Mouse (Mus musculus) lung, postnatal 36 days (tissue): ENCODE measurements at regions not wholly inside any gene's neighbourhood (a gene's known extent, or its start where the extent isn't known, plus 50 kb on each side); places are given as distances from the start of the nearest gene placed in this dataset.
A peak's percentile ranks its signal among the peaks of the same experiment; 100 is the strongest.

Experiments used
- DNase-seq: peaks from one replicate; pipeline ENCODE4 v3.0.0; 2022; ENCODE audit warnings: mixed read lengths

DNA sequence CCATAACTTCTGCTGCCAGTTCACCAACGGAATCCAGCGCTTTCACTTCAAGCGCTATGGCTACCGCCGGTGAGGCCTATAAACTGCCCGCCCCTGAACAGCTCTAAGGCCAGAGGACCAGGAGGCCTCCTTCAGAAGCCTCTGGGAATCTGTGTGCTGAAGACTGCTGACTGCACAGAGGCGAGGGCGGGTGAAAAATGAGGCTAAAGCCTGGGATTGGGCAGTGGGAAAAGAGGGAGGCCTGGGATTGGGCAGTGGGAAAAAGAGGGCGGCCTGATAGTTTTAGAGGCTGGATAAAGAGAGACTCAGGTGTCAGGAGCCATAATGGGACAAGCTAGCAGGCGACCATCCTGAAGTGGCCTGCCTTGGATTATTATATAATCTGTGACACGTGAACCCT lies 80.8 kb downstream of the Plekhb2 start:
- no peak for DNase-seq

DNA sequence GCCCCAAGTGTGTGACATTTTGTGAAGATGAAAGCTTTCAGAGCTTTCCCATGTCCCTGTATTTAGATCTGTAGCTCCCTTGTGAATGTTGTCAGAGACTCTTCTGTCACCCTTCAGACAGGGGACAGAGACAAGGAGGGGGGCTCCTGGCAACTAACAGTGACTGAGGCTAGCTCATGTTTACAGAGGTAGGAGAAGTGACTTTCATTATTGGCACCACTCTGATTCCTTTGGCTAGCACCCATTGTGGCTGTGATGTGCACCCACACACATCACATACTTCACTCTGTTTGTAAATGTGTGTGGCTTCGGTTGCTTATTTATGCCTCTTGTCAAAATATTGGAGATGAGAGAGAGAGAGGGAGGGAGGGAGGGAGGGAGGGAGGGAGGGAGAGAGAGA lies 93.4 kb downstream of the Plekhb2 start:
- no peak for DNase-seq

DNA sequence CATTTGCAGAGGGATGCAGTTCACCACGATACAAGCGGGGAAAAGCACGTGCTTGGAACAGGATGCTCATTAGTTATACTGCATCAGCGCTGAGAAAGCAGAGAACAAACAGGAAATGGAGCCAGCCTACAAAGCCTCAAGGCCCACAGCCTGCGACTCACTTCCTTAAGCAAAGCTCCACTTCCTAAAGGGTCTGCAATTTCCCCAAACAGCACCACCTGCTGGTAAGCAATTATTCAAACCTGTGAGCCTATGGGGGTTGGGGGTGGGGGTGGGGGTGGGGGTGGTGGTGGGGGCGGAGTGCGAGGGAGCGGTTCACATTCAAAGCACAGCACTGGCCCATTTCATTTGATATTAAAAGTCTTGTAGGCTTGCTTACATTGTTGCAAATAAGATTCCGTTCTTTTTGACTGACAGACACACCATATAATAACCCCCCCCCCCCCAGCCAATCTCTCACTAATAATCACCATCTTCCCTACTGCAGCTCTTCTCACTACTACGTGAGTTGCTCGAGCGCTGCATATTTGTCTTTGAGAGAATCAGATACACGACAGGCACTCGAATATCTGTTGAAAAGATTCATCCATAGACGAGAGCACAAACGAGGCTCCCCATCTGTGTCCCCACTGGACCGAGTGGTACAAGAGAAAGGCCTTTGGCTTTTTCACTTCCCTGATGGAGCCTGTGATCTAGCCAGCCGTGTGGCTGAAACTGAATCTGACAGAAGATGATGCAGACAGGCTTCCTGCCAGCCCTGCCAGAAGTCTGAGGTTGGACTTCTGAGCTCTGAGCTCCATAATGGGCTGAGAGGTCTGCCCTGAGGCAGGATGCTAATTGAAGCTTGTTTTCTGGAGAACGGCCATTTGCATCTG lies 112.1 kb downstream of the Plekhb2 start:
- DNase-seq = no peak

DNA sequence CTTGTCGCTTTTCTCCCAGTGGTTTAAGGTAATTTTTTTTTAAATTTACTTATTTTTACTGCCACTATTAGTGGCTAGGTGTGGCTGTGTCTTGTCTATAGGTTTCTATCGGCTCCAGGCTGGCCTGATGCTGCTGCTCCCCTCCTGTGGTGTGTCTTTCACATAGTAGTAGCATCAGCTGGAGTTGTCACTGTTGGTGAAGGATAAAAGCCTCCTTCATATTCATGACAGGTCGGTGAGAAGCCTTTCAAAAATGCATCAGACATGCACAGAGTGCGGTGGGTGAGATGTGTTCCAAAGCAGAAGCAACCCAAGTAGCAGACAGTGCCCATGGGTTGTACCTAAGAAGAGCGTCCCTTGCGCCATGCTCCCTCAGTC lies 112.7 kb downstream of the Plekhb2 start:
- no peak for DNase-seq

DNA sequence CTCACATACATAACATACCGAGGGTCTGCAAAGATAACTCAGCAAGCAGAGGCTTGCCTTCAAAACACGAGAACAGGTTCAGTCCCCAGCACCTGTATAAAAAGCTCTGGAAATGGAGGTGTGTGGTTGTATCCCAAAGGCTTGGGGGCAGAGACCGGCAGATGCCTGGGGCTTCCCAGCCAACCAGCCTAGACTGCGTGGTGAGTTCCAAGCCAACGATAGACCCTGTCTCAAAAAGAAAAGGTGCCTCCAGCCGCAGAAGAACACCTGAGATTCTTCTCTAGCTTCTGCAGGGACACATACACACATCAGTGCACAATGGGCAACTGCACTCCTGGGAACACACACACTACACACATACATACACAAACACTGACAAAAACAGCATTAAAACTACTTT lies 125.0 kb downstream of the Plekhb2 start:
- no peak for DNase-seq

DNA sequence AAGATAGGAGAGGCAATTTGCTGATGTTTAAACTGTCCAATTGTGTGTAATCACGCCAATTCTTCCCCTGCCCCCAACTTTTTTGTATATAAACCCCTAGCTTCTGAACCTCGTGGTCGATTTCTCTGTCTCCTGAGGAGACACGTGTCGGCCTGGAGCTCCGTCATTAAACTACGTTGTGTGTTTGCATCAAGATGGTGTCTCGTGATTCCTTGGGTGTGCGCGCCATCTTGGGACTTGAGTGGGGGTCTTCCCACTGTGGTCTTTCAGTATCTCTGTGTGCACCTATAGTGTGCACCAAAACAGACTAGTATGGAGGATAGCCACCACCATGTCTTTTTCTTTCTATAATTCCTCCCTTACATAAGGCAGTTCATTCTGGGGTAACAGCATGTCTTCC lies 128.4 kb downstream of the Plekhb2 start:
- no peak for DNase-seq

DNA sequence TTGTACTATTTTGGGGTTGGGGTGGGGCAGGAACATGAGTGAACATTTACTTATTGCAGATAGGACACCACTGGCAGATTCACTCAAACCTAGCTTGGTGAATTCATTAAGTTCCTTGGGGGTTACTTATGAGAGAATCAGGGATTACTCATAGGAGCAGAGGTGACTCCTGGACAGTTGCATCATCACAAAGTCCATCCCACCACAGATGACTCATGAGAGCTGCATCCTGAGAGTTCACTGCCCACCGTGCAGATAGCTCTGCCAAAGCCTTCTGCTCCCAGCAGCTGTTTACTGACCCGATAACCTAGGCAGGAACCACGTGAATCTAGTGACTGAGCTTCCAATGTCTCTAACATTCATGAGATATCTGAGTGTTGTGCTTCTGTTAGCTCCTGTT lies 129.6 kb downstream of the Plekhb2 start:
- DNase-seq = no peak

DNA sequence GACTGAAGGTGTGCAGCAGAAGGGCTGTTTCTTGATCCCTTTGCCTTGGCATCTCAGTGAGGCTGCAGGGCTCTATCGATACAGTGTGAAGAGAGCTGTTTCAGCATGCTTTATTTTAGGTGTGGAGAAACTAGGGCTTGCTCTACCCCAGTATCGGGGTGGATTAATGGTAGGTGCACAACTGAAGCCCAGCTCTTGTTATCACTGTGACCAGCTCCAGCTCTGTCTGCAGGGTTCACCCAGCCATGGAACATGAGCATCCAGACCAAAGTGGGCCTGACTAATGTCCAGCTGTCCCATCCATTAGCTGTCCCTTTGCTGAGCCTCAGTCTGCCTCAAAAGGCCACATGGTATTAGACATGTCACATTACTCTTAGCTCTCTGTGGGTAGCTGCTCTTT lies 132.2 kb downstream of the Plekhb2 start:
- DNase-seq = no peak

DNA sequence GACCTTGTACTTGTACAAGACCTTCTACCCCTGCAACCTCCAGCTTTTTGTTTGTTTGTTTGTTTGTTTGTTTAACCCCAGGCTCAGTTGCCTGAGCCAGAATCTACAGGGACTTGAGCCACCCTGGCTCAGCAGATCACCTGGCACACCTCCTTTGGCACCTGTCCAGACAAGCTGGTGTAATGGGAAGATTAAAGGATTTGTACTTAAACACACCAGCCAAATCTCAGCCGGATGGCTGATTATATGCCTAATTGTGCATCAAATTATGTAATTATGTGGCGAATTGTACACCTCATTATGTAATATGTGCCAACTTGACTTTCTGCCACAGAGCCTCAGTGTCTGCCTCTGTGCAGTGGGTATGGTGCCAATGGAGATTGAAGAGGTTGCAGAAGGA lies 133.2 kb downstream of the Plekhb2 start:
- no peak for DNase-seq

DNA sequence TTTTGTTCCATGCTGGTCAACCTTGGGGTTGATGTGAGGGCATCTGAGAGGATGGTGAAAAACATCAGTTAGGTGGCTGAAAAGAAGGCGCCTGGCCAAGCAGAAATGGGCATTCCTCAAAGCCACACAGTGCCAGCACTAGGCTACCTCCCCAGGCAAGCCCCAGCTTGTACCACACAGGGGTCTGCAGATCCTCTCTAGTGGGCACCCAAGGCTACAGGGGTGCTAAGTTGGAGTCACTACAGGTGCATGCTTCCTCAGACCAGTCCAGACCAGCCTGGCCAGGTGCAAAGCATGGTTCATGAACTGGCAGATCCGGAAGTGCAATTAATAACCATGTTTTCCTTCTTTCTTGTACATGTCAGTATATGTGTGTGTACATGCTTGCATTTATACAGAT lies 137.1 kb downstream of the Plekhb2 start:
- no peak for DNase-seq

DNA sequence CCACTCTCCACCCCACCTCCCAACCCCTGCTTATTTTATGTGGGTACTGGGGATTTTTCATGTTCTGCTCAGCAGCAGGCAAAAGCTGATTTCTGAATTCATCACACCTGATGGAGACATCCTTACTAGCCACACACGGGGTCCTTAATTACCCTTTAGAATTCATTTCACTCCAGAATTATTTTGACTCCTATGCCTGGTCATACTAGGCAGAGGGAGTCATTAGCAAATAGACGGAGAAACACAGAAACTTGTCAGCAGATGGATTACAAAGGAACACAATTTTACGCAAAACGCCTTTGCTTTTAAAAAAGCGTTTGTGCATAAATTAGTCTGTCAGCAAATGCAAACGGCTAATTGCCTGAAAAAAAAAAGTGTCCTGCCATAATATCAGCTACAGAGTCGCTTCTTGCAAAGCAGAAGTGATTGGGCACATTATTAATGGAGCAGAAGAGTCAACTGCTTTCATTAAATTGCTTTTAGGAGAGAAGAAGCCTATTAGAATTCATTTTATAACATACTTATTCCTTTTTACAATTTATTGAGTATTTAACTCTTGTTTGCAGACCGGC lies 138.0 kb downstream of the Plekhb2 start:
- no peak for DNase-seq

DNA sequence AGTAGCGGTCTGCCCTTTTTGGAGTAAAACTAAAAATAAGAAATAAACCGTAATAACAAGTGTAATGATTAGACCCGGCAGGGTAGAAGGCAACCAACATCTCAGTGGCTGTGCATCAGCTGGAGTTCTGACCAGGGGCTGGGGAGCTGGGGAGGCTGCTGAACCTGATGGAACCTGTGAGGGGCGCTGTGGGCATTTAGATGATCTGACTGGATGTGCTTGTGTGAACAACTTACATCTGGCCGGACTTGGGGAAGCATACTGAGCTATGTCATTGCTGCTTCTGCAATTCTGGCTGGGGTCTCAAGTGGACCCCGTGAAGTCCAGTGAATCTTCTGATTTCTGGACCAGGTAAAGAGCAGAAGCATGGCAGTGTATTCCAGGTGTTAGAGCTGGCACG lies 138.4 kb downstream of the Plekhb2 start:
- DNase-seq = no peak

DNA sequence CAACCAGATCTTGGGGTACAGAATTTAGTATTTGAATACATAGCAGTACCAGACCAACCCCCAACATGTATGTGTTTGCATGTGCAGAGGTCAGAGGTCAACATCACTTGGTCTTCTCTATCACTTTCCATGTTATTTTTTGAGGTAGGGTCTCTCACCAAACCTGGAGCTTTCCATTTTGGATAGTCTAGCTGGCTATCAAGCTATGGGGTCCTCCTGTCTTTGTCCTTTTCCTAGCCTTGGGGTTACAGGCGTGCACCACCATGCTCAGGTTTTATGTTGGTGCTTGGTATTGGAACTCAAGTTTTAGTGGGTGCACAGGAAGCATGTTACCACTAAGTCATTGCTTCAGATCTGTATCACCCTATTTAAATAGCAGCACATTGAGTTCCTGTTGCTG lies 151.0 kb downstream of the Plekhb2 start:
- DNase-seq = no peak

DNA sequence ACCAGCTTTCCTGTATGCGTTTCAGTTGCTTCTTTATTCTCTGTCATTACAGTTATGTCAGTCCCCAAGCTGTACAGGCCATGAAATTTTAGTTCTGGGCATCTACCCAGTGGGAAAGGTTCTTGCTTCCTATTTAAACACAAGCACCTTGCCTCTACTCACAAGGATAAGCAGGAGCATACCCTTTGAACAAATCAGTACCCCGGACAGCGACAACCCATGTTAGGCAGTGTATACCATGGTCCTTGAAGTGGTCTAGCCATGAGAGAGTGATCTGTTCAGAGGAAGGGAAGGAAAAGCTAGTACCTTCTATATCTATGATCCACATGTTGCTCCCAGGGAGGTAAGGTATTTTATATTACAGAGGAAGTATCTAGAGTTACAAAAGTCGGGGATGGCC lies 167.7 kb downstream of the Plekhb2 start:
- DNase-seq = peak; percentile 0

DNA sequence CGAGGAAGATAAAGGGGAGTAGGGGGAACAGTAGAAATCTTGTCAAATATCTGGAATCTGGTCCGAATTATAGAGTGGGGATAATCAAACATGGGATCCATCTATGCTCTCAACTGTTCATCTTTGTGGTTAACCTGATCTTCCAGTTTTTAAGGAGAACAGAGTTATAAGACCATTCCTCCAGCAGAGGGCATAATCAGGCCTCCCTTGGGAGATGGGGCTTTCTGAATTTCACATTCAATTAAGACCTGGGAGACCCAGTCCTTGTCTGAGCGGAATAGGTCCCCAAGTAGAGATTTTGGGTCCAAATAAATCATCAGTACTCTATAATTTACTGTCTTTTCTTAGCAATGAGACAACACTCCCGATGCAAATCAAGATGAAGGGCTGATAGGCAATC lies 182.8 kb downstream of the Plekhb2 start:
- peak; percentile 2 for DNase-seq

DNA sequence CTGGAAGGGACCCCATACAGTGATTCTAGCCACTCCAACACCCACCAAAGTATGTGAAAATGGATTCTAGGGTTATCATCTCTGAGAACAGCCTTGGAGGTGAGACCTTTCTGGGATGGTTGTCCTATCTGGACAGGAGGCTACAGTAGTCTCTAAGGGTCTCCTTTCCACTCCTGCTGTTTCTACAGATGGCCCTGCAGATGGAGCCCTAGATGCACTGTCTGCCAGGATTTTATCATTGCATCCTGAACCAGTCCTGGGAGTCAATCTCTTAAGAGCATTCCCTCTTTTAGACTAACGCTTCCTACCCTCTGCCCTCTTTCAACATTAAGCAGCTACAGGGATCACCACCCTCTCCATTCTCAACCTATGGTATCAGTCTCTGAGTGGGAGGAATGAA lies 223.0 kb downstream of the Plekhb2 start:
- no peak for DNase-seq

DNA sequence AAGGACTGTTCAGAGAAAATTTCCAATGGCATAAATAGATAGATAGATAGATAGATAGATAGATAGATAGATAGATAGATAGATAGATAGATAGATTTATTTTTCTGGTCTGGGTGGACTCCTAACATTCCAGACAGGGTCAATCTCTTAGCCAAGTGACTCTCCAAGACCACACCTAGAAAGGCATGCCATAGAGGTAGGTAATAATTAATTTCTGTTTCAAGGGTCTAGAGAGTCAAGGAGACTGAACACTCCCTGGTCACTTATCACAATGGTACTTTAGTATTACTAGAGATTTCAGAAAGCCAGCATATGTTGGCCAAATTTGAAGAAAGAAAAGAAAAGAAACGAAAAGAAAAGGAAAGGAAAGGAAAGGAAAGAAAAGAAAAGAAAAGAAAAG lies 245.1 kb downstream of the Plekhb2 start:
- peak; percentile 2 for DNase-seq

DNA sequence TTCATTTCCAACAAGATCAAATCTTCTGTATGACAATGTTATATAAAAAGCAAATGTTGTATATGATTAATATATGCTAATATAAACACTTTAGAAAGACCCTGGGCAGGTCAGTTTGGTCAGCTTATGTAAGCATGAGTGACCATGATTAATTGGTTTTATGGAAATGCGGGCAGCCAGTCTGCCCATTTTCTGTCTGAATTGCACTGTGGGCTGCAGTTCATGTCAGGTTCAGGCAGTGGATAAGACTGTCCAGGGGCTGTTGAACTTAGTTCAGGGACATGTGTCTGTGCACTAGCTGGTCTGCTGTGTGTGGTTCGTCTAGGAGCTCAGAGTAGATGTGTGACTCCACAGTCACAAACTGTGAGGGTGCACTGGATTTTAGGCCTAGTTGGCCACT lies 246.0 kb downstream of the Plekhb2 start:
- DNase-seq = no peak

DNA sequence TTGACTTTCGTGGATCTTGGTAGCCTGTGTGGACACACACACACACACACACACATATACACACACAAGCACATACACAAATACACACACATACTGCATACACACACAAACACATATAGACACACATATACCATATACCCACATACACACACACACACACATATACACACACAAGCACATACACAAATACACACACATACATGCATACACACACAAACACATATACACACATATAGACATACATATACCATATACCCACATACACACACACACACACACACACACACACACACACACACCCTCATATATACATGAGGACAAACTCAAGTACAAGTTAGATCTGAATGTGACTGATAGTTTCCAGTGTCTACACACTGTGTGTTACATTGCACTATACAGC lies 256.9 kb downstream of the Plekhb2 start:
- DNase-seq = no peak

DNA sequence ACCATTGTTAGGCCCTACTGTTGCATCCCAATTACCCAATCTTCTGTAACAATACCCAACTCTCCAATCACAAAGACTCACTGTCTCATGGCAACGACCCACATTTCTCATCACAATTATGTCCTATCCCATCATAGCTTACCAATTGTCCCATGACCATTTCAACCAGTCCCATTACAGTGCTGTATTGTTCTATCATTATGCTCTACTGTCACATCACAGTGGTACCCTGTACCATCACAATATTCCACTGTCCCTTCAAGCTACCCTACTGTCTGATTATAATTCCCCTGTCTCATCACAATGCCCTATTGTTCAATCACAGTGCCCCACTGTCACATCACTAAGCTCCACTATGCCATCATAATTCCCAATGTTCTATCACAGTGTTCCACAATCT lies 260.0 kb downstream of the Plekhb2 start:
- DNase-seq = no peak

DNA sequence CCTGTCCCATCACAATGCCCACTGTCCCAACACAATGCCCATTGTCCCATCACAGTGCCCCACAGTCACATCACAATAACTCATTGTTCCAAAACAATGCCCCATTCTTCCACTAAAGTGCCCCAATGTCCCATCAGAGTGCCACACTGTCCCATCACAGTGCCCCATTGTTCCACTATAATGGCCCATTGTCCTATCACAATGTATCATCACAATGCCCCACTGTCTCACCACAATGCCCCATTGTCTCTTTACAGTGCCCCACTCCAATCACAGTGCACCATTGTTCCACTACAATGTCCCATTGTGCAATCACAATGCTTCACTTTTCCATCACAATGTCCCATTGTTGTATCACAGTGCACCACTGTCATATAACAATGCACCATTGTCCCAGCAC lies 265.7 kb downstream of the Plekhb2 start:
- DNase-seq = no peak

DNA sequence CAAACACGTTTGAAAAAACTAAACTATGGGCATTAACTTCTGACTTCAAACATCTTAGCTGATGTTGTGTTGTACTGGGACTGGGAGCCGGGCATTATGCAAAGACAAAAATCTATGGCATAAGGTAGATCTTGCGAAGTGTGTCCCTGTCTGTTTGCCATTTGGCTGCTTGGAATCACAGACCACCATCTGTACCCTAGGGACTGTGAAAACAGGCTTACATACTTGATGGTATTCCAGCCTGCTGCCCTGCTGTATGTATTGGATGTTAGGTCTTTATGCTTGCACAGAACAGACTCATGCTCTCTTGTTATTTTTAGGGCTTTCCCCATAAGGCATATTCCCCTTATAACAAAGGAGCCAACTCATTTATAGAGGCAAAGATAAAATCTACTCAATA lies 288.1 kb downstream of the Plekhb2 start:
- DNase-seq = no peak

DNA sequence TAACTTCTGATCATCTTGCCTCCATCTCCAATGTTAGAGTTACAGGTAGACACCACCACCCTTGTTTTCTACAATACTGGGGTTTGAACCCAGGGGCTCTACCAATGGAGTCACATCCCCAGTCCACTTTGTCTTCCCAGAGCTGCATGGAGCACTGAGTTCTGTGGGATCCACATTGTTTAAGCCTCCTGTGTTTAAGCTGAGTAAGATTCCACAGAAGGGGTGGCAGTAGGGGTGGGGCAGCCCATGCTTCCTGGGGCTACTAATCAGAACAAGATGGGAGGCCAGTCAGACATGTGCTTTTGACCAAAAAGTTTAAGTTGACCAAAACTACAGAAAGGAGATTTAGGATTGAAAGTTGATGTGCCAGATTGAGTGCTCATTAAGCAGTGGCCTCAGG lies 299.3 kb downstream of the Plekhb2 start:
- DNase-seq = no peak

DNA sequence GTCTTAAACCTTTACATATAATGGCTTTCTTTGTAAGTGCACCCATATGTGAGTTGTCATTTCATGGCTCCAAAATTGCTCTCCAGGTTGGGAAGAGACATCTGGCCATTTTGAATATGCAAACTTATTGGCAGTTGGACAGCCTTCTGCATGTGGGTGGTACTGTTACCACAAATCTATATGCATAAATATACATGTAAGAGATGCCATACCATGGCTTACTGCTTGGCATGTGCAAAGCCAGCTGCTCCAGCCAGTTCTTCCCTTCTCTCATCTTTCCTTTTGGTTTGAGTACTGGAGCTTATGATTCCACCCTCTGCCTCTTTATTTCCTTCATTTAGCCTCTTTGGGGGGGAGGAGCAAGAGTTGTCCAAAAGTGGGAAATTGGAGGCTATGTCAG lies 312.7 kb downstream of the Plekhb2 start:
- DNase-seq = no peak

DNA sequence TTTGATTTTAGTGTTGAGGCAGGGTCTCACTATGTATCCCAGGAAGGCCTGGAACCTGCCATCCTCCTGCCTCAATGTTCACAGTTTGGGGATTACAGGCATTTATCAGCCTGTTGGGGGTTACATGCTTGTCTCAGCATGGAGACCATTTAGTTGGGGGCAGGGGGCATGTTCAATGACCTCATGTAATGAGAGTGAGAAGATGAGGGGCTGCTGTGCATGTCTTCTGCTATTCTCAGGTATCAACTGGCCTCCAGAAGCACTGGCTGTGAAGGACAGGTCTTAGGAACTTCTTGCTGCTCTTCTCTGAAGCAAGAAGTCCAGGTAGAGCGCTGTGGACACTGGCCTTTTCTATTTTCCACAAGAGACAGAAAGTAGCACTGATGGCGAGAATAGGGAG lies 350.9 kb downstream of the Plekhb2 start:
- DNase-seq = no peak
